In genomic region chr2:59620601-59621000, GRCm38 (mm10) we compare ENCODE assay signal across 22 mouse cellular contexts.
"Had no signal": no experiment of that assay in that cellular context is flagged by ENCODE, and none has a peak within 500 bp of the region (broad histone marks: within the 10 kb centered on the region; RNA-seq: fewer than 3 reads in every experiment).

No protein-coding gene starts in this region.

- ATAC-seq: liver, embryonic 12.5 days; midbrain, embryonic 13.5 days; midbrain, embryonic 16.5 days had no signal

- H3K9me3 ChIP-seq: kidney, embryonic 15.5 days; limb, embryonic 10.5 days; limb, embryonic 13.5 days; liver, embryonic 12.5 days; liver, embryonic 15.5 days; midbrain, embryonic 10.5 days; midbrain, embryonic 13.5 days; neural tube, embryonic 13.5 days had no signal

- H3K9ac ChIP-seq: kidney, embryonic 15.5 days; limb, embryonic 13.5 days; liver, embryonic 12.5 days; liver, embryonic 15.5 days; midbrain, embryonic 13.5 days; neural tube, embryonic 13.5 days had no signal

- H3K4me2 ChIP-seq: kidney, embryonic 15.5 days; limb, embryonic 13.5 days; liver, embryonic 12.5 days; liver, embryonic 15.5 days; midbrain, embryonic 13.5 days; neural tube, embryonic 13.5 days had no signal

- H3K36me3 ChIP-seq: liver, embryonic 12.5 days; liver, embryonic 15.5 days; midbrain, embryonic 10.5 days; midbrain, embryonic 13.5 days; neural tube, embryonic 13.5 days had no signal

- H3K4me1 ChIP-seq: liver, embryonic 12.5 days; liver, embryonic 15.5 days; midbrain, embryonic 10.5 days; midbrain, embryonic 13.5 days; neural tube, embryonic 13.5 days had no signal

- H3K27me3 ChIP-seq: kidney, embryonic 15.5 days; limb, embryonic 13.5 days; neural tube, embryonic 13.5 days had no signal

- DNase-seq: kidney, adult 11 months; kidney, adult 8-10 months; kidney, postnatal 14 days; layer of hippocampus, postnatal 36 days; liver; lung, adult 18-20 months; retina, postnatal 1 day; thymus, adult 18-20 months; thymus, postnatal 14 days; thymus, postnatal 4 days had no signal

- H3K4me3 ChIP-seq: kidney, embryonic 15.5 days; limb, embryonic 10.5 days; limb, embryonic 13.5 days; liver, embryonic 12.5 days; liver, embryonic 15.5 days; megakaryocyte, embryonic 14.5 days; midbrain, embryonic 10.5 days; midbrain, embryonic 13.5 days; myocyte; neural tube, embryonic 13.5 days had no signal

- H3K27ac ChIP-seq: kidney, embryonic 15.5 days; limb, embryonic 10.5 days; limb, embryonic 13.5 days; liver, embryonic 12.5 days; liver, embryonic 15.5 days; macrophage; midbrain, embryonic 10.5 days; midbrain, embryonic 13.5 days; neural tube, embryonic 13.5 days had no signal
